Mouse (Mus musculus): ENCODE results near the gene Bmpr1a.
"Not testable (repeated sequence)": the region's sequence is repeated elsewhere in the genome, so short reads cannot be mapped to it uniquely, and the experiment has no call there.

The Bmpr1a gene

DNA sequence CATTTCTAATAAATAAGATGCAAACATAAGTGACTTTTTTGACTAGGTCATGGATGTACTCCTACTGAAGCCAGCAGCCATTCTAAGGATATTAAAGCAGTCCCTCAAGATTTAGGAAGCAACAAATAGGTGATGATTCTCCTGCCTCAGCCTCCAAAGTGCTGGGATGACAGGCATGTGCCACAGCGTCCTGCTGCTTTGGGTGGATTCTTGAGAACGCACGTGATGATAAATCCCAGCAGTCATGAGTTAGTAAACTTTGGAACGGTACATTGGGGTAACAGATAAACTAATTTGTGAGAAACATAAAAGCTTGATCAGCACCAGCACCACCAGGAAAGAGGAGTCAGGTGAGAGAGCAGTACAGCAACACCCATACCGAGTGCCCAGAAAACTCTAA lies 52.7 kb downstream of the Bmpr1a start:
- no peak for DNase-seq (ENCODE audit: low spot score in 2 of 2)

DNA sequence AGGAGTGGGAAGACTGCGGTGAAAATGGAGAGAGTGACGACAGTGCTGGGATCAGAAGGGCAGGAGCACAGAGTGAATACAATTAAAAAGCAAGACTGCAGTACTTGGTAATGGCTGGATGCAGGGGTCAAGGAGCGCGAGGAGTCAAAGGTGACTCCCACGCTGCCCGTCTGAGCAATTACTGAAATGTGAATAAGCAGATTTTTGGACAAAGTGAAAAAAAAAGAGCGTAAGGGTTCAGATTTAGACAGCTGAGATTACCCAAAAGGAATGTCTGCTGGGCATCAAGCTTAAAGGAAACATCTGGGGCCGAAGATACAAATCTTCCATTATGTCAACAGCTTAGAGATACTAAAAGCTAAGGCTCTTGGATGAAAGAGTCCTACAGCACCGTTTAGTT lies 53.3 kb downstream of the Bmpr1a start:
- DNase-seq (ENCODE audit: low spot score in 2 of 2): no peak

DNA sequence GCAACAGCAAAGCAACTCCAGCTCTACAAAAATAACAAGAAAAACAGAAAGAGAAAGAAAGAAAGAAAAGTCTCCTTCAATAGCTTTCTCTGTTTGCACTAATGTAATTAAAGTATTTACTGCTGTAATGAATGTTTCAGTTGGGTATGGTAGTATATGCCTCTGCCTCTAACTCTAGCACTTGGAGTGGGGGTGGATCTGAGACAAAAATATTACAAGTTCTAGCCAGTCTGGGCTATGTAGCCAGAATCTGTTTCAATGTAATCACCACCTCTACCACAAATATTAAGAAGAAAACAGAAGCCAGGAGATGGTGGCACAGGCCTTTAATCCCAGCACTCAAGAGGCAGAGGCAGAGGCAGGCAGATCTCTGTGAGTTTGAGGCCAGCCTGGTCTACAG lies 54.7 kb downstream of the Bmpr1a start:
- DNase-seq (ENCODE audit: low spot score in 2 of 2): no peak

GRCm38 (mm10) chr14:34447659-34448058 lies 55.5 kb downstream of the Bmpr1a start:
- no peak for DNase-seq (ENCODE audit: low spot score in 2 of 2)

DNA sequence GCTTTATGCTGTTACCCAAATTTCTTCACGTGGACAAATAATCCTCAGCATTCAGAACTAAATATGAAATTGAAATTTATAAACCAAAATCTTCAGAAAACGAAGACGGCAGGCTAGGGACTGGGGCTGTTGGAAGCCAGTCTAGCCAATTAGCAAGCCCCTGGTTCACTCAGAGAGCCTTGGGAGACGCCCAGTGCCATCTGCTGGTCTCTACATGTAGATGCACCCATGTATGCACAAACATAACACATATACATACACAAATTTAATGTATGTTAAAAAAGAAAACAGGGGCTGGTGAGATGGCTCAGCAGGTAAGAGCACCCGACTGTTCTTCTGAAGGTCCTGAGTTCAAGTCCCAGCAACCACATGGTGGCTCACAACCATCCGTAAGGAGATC lies 56.5 kb downstream of the Bmpr1a start:
- no peak for DNase-seq (ENCODE audit: low spot score in 2 of 2)

DNA sequence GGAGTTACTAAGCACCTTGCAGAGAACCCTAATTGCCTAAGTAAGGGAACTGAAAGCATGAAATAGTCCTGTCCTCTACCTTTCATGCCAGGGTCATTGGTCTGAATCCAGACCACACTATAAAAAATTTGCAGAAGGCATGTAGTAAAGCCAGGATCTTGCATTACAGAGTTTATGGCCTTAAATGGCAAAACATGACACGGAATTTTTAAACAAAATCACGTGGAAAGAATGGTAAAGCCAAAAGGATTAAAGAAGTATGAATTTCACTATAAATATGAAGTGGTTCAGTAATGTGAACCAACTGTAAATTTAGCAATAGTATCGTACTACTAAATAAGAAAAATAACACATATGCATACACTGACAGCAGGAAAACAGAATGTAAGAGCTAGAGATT lies 57.8 kb downstream of the Bmpr1a start:
- no peak for DNase-seq (ENCODE audit: low spot score in 2 of 2)

- no peak for DNase-seq (ENCODE audit: low spot score in 2 of 2)
These were observed 58.2 kb downstream of the Bmpr1a start for GRCm38 (mm10) chr14:34444924-34445323.

DNA sequence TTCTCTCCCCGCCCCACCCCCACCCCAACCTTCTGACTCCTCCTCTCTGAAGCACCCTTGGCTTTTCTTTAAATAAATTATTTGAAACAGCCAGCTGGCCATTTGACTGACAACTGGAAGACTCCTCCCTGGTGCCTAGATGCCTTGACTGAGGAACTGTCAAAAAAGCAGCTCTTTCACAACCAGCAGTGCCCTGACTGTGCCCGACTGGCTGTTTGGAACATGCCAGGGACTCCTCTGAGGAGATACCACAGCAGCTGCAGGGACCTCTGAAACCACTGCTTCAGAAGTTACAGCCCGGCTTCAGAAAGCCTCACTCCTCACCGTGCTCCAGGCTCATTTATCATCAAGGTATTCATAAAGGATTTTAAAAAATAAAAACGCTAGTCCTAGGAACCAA lies 58.8 kb downstream of the Bmpr1a start:
- DNase-seq (ENCODE audit: low spot score in 2 of 2): no peak

DNA sequence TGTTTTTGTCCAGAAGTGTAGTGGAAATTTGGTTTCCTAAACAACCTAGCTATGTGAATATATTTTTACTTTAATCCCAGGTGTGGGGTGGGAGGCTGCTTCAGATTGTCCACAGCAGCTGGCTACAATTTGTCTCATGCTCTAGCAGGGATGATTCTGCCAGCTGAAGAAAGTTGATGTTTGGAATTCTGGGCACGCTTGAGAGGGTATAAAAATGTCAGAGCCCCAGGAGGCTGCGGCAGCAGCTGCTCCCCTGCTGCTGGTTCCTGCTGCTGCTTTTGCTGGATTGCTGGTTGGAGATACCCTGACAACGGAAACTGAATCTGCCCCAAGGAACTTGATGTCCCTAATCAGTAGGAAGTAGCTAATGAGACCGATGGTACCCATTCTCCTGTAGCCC lies 60.6 kb downstream of the Bmpr1a start:
- no peak for DNase-seq (ENCODE audit: low spot score in 2 of 2)

DNA sequence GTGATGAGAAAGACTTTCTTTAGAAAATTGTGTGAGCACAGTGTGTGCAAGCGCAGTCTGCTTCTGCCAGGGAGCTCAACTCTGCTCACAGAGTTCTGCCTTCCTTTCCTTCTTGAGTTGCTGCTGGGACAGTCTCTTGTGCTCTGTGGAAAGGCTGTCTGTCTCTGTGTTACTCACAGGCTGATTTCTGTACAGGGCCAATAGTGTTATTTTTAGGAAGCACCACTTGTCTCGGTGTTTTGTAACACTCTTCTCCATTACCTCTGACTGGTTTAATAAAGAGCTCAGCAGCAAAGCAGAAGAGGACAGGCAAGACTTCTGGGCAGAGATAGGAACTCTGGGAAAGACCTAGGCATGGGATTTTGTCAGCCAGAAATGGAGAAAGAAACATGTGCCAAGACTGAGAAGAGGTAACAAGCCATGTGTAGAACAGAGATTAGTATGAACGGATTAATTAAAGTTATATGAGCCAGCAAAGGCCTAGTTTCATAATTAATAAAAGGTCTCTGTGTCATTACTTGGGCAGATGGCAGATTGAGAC lies 62.5 kb downstream of the Bmpr1a start:
- no peak for DNase-seq (ENCODE audit: low spot score in 2 of 2)

- no peak for DNase-seq (ENCODE audit: low spot score in 2 of 2)
These were observed 74.1 kb downstream of the Bmpr1a start for GRCm38 (mm10) chr14:34429069-34429468.

DNA sequence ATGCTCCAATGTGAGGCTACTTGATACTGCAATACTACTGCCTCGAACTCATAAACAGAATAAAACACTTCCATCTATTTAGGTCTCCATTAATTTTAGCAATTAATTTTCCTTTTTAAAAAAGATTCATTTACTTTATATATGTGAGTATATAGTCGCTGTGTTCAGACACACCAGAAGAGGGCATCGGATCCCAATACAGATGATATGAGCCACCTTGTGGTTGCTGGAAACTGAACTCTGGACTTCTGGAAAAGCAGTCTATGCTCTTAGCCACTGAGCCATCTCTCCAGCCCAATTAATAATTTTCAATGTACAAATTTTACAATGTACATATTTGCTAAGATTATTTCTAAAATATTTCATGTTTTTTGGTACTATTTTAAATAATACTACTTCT lies 74.9 kb downstream of the Bmpr1a start:
- DNase-seq (ENCODE audit: low spot score in 2 of 2): no peak

DNA sequence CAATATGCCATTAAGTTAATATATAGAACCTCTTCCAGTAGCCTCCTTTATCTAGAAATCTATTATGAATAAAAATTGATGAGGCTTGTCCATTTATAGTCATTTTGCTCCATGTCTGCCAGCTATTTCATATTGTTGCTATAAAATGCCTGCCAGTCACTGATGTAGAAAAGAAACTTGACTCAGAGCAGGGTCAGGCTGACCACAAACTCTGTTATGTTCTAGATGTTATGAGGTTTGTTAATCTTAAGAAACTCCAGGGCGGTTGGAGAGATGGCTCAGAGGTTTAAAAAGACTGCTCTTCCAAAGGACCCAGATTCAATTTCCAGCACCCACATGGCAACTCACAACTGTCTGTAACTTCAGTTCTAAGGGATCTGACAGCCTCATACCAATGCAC lies 82.1 kb downstream of the Bmpr1a start:
- DNase-seq (ENCODE audit: low spot score in 2 of 2): no peak

DNA sequence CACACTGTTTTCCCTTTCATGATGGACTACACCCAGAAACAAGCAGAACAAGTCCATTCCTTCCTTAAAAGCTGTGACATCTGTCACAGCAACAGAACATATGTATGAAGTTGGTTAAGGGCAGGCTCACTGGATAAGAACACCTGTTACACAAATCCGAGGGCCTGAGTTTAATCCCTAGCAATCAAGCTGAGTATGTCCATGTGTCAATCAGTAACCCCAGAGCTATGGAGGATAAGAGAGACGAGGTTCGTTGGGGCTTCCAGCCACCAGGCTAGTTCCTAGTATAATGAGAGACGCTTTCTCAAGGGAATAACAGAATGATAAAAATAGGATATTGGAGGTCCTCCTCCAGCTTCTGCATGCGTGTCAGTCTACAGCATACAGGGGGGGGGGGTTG lies 85.6 kb downstream of the Bmpr1a start:
- no peak for DNase-seq (ENCODE audit: low spot score in 2 of 2)

DNA sequence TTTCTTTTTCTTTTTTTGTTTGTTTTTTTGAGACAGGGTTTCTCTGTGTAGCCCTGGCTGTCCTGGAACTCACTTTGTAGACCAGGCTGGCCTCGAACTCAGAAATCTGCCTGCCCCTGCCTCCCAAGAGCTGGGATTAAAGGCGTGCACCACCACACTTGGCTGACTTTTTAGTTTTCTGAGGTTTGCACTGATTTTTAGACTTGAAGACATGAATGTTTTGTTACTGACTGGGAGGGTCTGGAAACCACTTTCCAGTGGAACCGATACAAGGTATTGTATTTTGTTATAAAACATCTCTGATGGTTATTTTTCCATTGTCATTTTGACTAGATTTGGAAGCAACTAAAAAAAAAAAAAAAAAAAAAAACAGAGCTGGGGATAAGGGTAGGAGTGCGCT lies 86.2 kb downstream of the Bmpr1a start:
- DNase-seq (ENCODE audit: low spot score in 2 of 2): not testable (repeated sequence)

- DNase-seq (ENCODE audit: low spot score in 2 of 2): no peak
These were observed 90.8 kb downstream of the Bmpr1a start for GRCm38 (mm10) chr14:34412164-34412896.

DNA sequence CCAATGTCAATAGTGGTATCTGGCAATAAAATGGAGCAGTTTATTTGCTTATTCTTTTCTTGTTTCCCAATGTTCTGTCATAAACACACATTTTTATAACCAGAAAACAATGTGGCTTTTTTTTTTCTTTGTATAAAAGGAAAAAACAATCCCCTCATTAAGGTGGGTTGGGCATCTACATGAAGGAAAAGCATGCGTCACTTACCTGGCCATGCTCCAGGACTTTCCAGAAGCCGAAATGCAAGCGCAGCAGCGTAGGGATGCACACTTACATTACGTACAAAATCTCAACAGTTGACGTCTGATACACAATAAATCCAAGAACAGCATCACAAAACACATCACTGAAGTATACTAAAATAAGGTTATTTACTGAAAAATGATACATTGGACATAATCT lies 92.4 kb downstream of the Bmpr1a start:
- no peak for DNase-seq (ENCODE audit: low spot score in 2 of 2)

- DNase-seq (ENCODE audit: low spot score in 2 of 2): no peak
These were observed 99.7 kb downstream of the Bmpr1a start for GRCm38 (mm10) chr14:34403424-34403823.

DNA sequence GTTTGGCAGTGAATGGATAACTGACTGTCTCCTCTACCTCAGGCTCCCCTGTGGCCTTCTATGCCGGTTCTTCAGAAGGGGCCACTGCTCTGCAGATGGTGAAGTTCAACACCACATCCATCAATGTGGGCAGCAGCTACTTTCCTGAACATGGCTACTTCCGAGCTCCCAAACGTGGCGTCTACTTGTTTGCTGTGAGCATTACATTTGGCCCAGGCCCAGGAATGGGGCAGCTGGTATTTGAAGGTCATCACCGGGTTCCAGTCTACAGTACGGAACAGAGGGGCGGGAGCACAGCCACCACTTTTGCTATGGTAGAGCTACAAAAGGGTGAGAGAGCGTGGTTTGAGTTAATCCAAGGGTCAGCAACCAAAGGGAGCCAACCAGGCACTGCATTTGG lies 100.3 kb downstream of the Bmpr1a start:
- no peak for DNase-seq (ENCODE audit: low spot score in 2 of 2)

GRCm38 (mm10) chr14:34401135-34401534 lies 102.0 kb downstream of the Bmpr1a start:
- peak; percentile 51 to 75 for DNase-seq (ENCODE audit: low spot score in 2 of 2)

GRCm38 (mm10) chr14:34400021-34400420 lies 103.1 kb downstream of the Bmpr1a start:
- DNase-seq (ENCODE audit: low spot score in 2 of 2): no peak

- DNase-seq (ENCODE audit: low spot score in 2 of 2): no peak
These were observed 103.8 kb downstream of the Bmpr1a start for GRCm38 (mm10) chr14:34399301-34399700.

- no peak for DNase-seq (ENCODE audit: low spot score in 2 of 2)
These were observed 104.2 kb downstream of the Bmpr1a start for GRCm38 (mm10) chr14:34398901-34399300.

- DNase-seq (ENCODE audit: low spot score in 2 of 2): no peak
These were observed 105.3 kb downstream of the Bmpr1a start for GRCm38 (mm10) chr14:34397871-34398270.

Data from cerebellum, postnatal 4 days (tissue).